16 mouse cellular contexts compared by ENCODE assay signal in genomic region chr8:110082416-110083105, GRCm38 (mm10). TPM values are rescaled to one million over a fixed set of nuclear protein-coding genes. Genes with fewer than 3 reads are reported as not detected.
"Had no signal": no experiment of that assay in that cellular context is flagged by ENCODE, and none has a peak within 500 bp of the region (broad histone marks: within the 10 kb centered on the region; RNA-seq: fewer than 3 reads in every experiment).

No protein-coding gene starts in this region.

- ATAC-seq: liver, postnatal 0 days; midbrain, embryonic 13.5 days had no signal

- DNase-seq: kidney, postnatal 14 days; layer of hippocampus, adult 9-11 months; liver; liver, embryonic 13.5 days; liver, postnatal 0 days; lung, postnatal 14 days; thymus, adult 2 months; thymus, postnatal 36 days had no signal

- H3K27ac ChIP-seq: limb, embryonic 12.5 days; liver, embryonic 13.5 days; lung, embryonic 15.5 days; macrophage; midbrain, embryonic 13.5 days; stomach, embryonic 15.5 days had no signal

- H3K4me3 ChIP-seq: limb, embryonic 12.5 days; liver, embryonic 13.5 days; lung, embryonic 15.5 days; midbrain, embryonic 13.5 days; stomach, embryonic 15.5 days had no signal

RNA-seq across cellular contexts. Expression of gene Zfp612, which starts 3.0 kb away (rescaled TPM):
- total RNA-seq: megakaryocyte-erythroid progenitor cell, adult 5-6 weeks had no signal

RNA-seq across cellular contexts. Expression of gene Gm21964, which starts 18.4 kb away (rescaled TPM):
- total RNA-seq: left cerebral cortex, postnatal 36 days; megakaryocyte-erythroid progenitor cell, adult 5-6 weeks; midbrain, postnatal 0 days had no signal

RNA-seq across cellular contexts. Expression of gene Gm17720, which starts 20.0 kb away (rescaled TPM):
- total RNA-seq: left cerebral cortex, postnatal 36 days; megakaryocyte-erythroid progenitor cell, adult 5-6 weeks; midbrain, postnatal 0 days had no signal

RNA-seq across cellular contexts. Expression of gene Chst4, which starts 43.0 kb away (rescaled TPM):
- total RNA-seq: megakaryocyte-erythroid progenitor cell, adult 5-6 weeks; midbrain, postnatal 0 days had no signal
